Mouse (Mus musculus) olfactory bulb, adult 2 months (tissue): ENCODE measurements at regions not wholly inside any gene's neighbourhood (a gene's known extent, or its start where the extent isn't known, plus 50 kb on each side); places are given as distances from the start of the nearest gene placed in this dataset.

Experiments
- CTCF ChIP-seq: fragments of 200-500 bp; IDR thresholded peaks from 2 replicates; pipeline ENCODE4 v1.5.1; 2012; ENCODE audit warnings: low read depth, mild to moderate bottlenecking, low read length, moderate library complexity; ENCODE audit not compliant: insufficient read depth
- POLR2A ChIP-seq: fragments of 200-500 bp; IDR thresholded peaks from 2 replicates; pipeline ENCODE4 v1.6.1; 2012; ENCODE audit warnings: mild to moderate bottlenecking, low read depth, low read length, moderate library complexity; ENCODE audit not compliant: insufficient read depth

DNA sequence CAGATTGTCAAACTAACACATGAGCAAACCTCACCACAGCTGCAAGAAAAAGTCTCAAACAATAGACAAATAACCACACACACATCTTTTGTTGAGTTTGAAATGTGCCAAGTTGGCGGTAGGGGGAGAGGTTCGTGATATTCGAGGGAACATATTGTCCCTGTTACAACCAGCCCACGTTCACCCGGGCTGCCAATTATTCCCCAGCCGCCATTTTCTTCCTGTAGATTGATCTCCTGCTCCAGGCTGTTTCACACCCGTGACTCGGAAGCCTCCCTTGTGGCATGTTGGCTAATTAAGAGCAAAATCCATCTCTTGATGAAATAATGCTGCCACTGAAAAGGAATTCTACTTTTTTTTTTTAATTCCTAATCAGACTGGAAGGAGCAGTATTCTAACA, 211.1 kb upstream of the Spred2 start:
- no peak for TF ChIP-seq CTCF
- no peak for TF ChIP-seq POLR2A
